Mouse (Mus musculus): ENCODE results near the gene Clec2l. TPM values are rescaled to one million over a fixed set of nuclear protein-coding genes. Genes with fewer than 3 reads are reported as not detected.

The Clec2l gene
- polyA plus RNA-seq, 1 experiment from 2014 or later: 7.8 TPM

- Histone ChIP-seq H3K9ac (no peak overlapping the region), H3K27me3 (replicated peaks) (no peaks in the 10 kb centered on the region), H3K27ac (no peak overlapping the region), H3K4me2 (replicated peaks) (no peak overlapping the region), H3K4me3 (no peak overlapping the region), H3K36me3 (no peaks in the 10 kb centered on the region), H3K4me1 (no peaks in the 10 kb centered on the region), H3K9me3 (no peaks in the 10 kb centered on the region)
- ATAC-seq (ENCODE audit: low FRiP score, low read depth): no peak
- WGBS: 81% methylated on average over 3 of the region's 3 CpGs
Measured at GRCm38 (mm10) chr6:38672011-38672410, 9.1 kb downstream of the Clec2l start.

DNA sequence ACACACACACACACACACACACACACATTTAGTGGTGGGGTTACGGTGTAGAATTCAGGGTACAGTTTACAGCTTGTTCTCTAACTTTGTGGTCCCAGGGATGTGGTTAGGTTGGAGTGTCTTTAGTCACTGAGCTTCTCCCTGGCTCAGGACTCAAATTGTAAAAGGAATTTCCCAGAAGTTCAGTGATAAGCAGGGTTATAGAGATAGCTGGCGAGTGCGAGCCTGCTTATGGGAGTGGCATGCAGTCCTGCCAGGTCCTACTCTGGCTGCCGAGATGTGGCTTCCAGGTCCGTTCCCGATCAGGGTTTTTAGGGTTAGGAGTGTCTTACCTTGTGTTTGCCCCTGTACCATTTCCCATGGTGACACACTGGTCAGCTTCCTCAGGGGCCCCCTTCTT lies 13.3 kb downstream of the Clec2l start:
- no peak overlapping the region for H3K4me2 ChIP-seq (replicated peaks)
- no peak overlapping the region for H3K4me3 ChIP-seq
- H3K27me3 ChIP-seq (replicated peaks): no peaks in the 10 kb centered on the region
- H3K9me3 ChIP-seq: no peaks in the 10 kb centered on the region
- 92% methylated on average over 6 of the region's 6 CpGs for WGBS
- no peak overlapping the region for H3K27ac ChIP-seq
- no peak overlapping the region for H3K9ac ChIP-seq
- no peaks in the 10 kb centered on the region for H3K36me3 ChIP-seq
- ATAC-seq (ENCODE audit: low FRiP score, low read depth): no peak
- no peaks in the 10 kb centered on the region for H3K4me1 ChIP-seq

- WGBS: 83% methylated on average over 14 of the region's 14 CpGs
- no peak for ATAC-seq (ENCODE audit: low FRiP score, low read depth)
- H3K4me3 ChIP-seq: no peak overlapping the region
- H3K36me3 ChIP-seq: no peaks in the 10 kb centered on the region
- no peak overlapping the region for H3K9ac ChIP-seq
- H3K27ac ChIP-seq: no peak overlapping the region
- no peaks in the 10 kb centered on the region for H3K27me3 ChIP-seq (replicated peaks)
- H3K9me3 ChIP-seq: no peaks in the 10 kb centered on the region
- H3K4me2 ChIP-seq (replicated peaks): no peak overlapping the region
- H3K4me1 ChIP-seq: no peaks in the 10 kb centered on the region
Measured at GRCm38 (mm10) chr6:38676723-38677122, 13.9 kb downstream of the Clec2l start.

DNA sequence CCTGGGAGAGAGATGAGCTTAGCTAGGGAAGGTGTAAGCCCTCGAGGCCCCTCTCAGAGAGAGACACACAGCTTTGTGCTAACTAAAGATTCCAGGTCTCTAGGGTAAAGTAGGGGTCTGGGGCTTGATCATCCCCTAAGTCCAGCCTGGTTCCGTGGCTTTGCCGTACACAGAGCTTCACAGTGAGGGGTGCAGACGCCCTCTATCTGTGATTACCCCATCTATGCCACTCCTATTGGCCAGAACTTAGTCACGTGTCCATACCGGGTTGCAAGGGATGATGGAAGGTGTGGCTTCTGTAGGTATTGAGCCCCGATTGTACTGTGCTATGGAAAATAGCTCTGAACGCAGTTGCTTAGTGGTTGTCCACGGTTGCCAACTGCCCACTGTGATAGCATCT lies 14.8 kb downstream of the Clec2l start:
- no peaks in the 10 kb centered on the region for H3K4me1 ChIP-seq
- H3K4me2 ChIP-seq (replicated peaks): no peak overlapping the region
- 77% methylated on average over 9 of the region's 9 CpGs for WGBS
- H3K27me3 ChIP-seq (replicated peaks): no peaks in the 10 kb centered on the region
- no peak overlapping the region for H3K4me3 ChIP-seq
- no peak overlapping the region for H3K9ac ChIP-seq
- no peaks in the 10 kb centered on the region for H3K36me3 ChIP-seq
- no peak overlapping the region for H3K27ac ChIP-seq
- H3K9me3 ChIP-seq: no peaks in the 10 kb centered on the region
- ATAC-seq (ENCODE audit: low FRiP score, low read depth): no peak

GRCm38 (mm10) chr6:38682532-38682931 lies 19.7 kb downstream of the Clec2l start:
- Histone ChIP-seq H3K9ac (no peak overlapping the region), H3K4me1 (no peaks in the 10 kb centered on the region), H3K4me3 (no peak overlapping the region), H3K36me3 (peaks cover 10% of the 10 kb centered on the region; the same call in 1 of the 2 replicates), H3K27ac (no peak overlapping the region), H3K9me3 (no peaks in the 10 kb centered on the region), H3K27me3 (replicated peaks) (no peaks in the 10 kb centered on the region), H3K4me2 (replicated peaks) (no peak overlapping the region)
- no peak for ATAC-seq (ENCODE audit: low FRiP score, low read depth)
- 82% methylated on average over 2 of the region's 2 CpGs for WGBS

DNA sequence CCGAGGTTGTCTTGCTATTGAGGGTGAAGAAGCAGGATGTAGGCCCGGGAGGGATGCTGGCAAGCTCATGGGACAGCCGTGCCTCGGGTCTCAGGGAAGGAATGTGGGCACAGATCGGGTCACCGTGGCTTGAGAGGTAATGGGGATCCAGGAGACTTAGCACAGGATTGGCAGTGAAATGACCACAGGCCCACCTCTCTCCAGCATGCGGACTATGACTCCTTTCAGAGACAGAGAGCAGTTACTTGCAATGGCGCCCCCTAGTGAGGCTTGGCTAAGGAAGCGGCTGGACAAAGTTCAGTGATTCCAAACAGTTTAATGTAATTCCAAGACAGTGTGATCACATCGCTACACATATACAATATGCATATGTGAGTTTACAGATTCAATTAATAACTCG lies 24.3 kb downstream of the Clec2l start:
- H3K4me2 ChIP-seq (replicated peaks): no peak overlapping the region
- H3K27me3 ChIP-seq (replicated peaks): no peaks in the 10 kb centered on the region
- WGBS: 65% methylated on average over 11 of the region's 11 CpGs
- peaks cover 27% of the 10 kb centered on the region for H3K36me3 ChIP-seq
- no peaks in the 10 kb centered on the region for H3K9me3 ChIP-seq
- H3K4me3 ChIP-seq: no peak overlapping the region
- H3K9ac ChIP-seq: no peak overlapping the region
- H3K4me1 ChIP-seq: no peaks in the 10 kb centered on the region
- H3K27ac ChIP-seq: no peak overlapping the region
- ATAC-seq (ENCODE audit: low FRiP score, low read depth): no peak

GRCm38 (mm10) chr6:38688841-38689240 lies 26.0 kb downstream of the Clec2l start:
- Histone ChIP-seq H3K4me2 (replicated peaks) (no peak overlapping the region), H3K27me3 (replicated peaks) (no peaks in the 10 kb centered on the region), H3K27ac (no peak overlapping the region), H3K4me1 (no peaks in the 10 kb centered on the region), H3K4me3 (no peak overlapping the region), H3K36me3 (peaks cover 43% of the 10 kb centered on the region), H3K9ac (no peak overlapping the region), H3K9me3 (no peaks in the 10 kb centered on the region)
- 92% methylated on average over 10 of the region's 10 CpGs for WGBS
- ATAC-seq (ENCODE audit: low FRiP score, low read depth): no peak

GRCm38 (mm10) chr6:38690615-38691014 lies 27.7 kb downstream of the Clec2l start:
- H3K4me3 ChIP-seq: no peak overlapping the region
- no peak overlapping the region for H3K4me2 ChIP-seq (replicated peaks)
- no peak for ATAC-seq (ENCODE audit: low FRiP score, low read depth)
- H3K27me3 ChIP-seq (replicated peaks): no peaks in the 10 kb centered on the region
- 75% methylated on average over 4 of the region's 4 CpGs for WGBS
- H3K9me3 ChIP-seq: no peaks in the 10 kb centered on the region
- peaks cover 3% of the 10 kb centered on the region; the same call in 1 of the 2 replicates for H3K4me1 ChIP-seq
- H3K9ac ChIP-seq: no peak overlapping the region
- H3K36me3 ChIP-seq: peaks cover 54% of the 10 kb centered on the region
- no peak overlapping the region for H3K27ac ChIP-seq

- peaks cover 59% of the 10 kb centered on the region for H3K36me3 ChIP-seq
- no peaks in the 10 kb centered on the region for H3K27me3 ChIP-seq (replicated peaks)
- H3K9me3 ChIP-seq: no peaks in the 10 kb centered on the region
- H3K4me2 ChIP-seq (replicated peaks): no peak overlapping the region
- no peak overlapping the region for H3K9ac ChIP-seq
- ATAC-seq (ENCODE audit: low FRiP score, low read depth): no peak
- no peak overlapping the region for H3K4me3 ChIP-seq
- H3K4me1 ChIP-seq: peaks cover 3% of the 10 kb centered on the region; the same call in 1 of the 2 replicates
- no peak overlapping the region for H3K27ac ChIP-seq
- 93% methylated on average over 5 of the region's 5 CpGs for WGBS
Measured at GRCm38 (mm10) chr6:38691052-38691451, 28.2 kb downstream of the Clec2l start.

- H3K9ac ChIP-seq: no peak overlapping the region
- H3K27me3 ChIP-seq (replicated peaks): no peaks in the 10 kb centered on the region
- H3K4me3 ChIP-seq: no peak overlapping the region
- H3K9me3 ChIP-seq: no peaks in the 10 kb centered on the region
- whole genome bisulfite sequencing: 94% methylated on average over 6 of the region's 6 CpGs
- no peak for ATAC-seq (ENCODE audit: low FRiP score, low read depth)
- no peak overlapping the region for H3K4me2 ChIP-seq (replicated peaks)
- peaks cover 3% of the 10 kb centered on the region; the same call in 1 of the 2 replicates for H3K4me1 ChIP-seq
- H3K36me3 ChIP-seq: peaks cover 60% of the 10 kb centered on the region
- H3K27ac ChIP-seq: no peak overlapping the region
Measured at GRCm38 (mm10) chr6:38692556-38692955, 29.7 kb downstream of the Clec2l start.

GRCm38 (mm10) chr6:38695380-38696054 lies 32.6 kb downstream of the Clec2l start:
- H3K36me3 ChIP-seq: peaks cover 73% of the 10 kb centered on the region
- WGBS: 36% methylated on average over 9 of the region's 9 CpGs
- H3K9ac ChIP-seq: no peak overlapping the region
- H3K4me1 ChIP-seq: peaks cover 3% of the 10 kb centered on the region; the same call in 1 of the 2 replicates
- no peak overlapping the region for H3K4me3 ChIP-seq
- peak; percentile 70 for ATAC-seq (ENCODE audit: low FRiP score, low read depth)
- H3K9me3 ChIP-seq: no peaks in the 10 kb centered on the region
- no peak overlapping the region for H3K27ac ChIP-seq
- no peak overlapping the region for H3K4me2 ChIP-seq (replicated peaks)
- H3K27me3 ChIP-seq (replicated peaks): no peaks in the 10 kb centered on the region

DNA sequence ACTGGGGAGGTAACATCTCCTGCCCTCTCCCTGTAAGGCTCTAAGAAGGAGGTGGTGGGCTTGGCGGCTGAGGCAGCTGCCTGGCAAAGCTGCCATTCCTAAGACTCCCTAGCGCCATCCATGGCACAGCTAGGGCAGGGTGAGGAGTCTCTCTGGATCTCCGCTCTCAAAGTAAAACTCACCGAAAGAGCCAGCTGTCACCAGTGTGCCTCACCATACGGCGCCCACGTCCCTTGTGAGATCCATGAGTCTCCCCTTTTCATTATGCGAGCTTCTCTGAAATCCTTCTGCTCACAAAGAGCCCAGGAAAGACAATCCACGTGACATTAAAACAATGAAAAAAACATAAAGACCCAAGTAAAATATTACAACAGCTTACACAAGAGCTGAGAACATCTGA lies 33.7 kb downstream of the Clec2l start:
- H3K36me3 ChIP-seq: peaks cover 83% of the 10 kb centered on the region
- H3K4me1 ChIP-seq: peaks cover 3% of the 10 kb centered on the region; the same call in 1 of the 2 replicates
- H3K9ac ChIP-seq: no peak overlapping the region
- WGBS: 90% methylated on average over 9 of the region's 9 CpGs
- no peak overlapping the region for H3K4me2 ChIP-seq (replicated peaks)
- H3K27ac ChIP-seq: no peak overlapping the region
- no peak overlapping the region for H3K4me3 ChIP-seq
- ATAC-seq (ENCODE audit: low FRiP score, low read depth): no peak
- H3K9me3 ChIP-seq: no peaks in the 10 kb centered on the region
- H3K27me3 ChIP-seq (replicated peaks): no peaks in the 10 kb centered on the region

All from neural tube, embryonic 12.5 days (tissue).